Mouse (Mus musculus) ovary, postnatal 14 days (tissue): ENCODE results near the gene Aph1c.
"Not testable (repeated sequence)": the region's sequence is repeated elsewhere in the genome, so short reads cannot be mapped to it uniquely, and the experiment has no call there.

Experiments used
- DNase-seq: peaks from one replicate; pipeline ENCODE4 v3.0.0; 2022; ENCODE audit warnings: low spot score

Gene Aph1c

DNA sequence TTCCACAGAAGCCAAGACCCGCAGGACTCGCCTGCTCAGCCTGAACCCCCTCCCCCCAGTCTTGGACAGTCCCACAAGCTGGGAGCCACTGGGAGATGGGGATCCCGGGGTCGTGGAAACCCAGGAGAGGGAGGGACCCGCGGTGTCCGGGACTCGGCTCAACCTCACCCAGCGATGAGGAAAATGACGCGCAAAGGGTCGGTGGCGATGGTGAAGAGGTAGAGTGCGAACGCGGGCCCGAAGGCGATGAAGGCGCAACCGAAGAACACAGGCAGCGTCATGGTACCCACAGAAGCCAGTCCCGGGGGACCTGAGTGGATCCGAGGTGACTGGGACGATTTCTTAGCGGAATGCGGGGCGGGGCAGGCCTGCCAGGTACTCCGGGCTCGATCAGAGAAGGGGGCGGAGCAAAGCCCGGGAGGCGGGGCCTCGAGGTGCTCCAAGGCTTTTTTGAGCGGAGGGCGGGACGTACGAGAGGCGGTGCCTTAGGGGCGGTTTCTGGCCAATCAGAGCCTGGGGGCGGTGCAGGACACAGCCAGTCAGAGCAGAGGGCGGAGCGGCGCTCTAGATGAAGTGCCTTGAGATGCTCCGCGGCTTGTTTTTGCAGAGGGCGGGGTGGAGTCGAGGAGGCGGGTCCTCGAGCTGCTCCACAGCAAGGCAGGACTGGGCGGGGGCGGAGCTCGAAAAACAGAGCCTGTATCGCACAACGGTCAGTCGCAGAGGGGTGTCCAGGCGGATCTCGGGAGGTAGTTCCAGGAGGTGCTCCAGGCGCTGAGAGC, at the start of gene Aph1c:
Gene Aph1c, minus strand, starts transcription at position 409 of the 779 bp plus-strand sequence.
- DNase-seq: peak; percentile 95

DNA sequence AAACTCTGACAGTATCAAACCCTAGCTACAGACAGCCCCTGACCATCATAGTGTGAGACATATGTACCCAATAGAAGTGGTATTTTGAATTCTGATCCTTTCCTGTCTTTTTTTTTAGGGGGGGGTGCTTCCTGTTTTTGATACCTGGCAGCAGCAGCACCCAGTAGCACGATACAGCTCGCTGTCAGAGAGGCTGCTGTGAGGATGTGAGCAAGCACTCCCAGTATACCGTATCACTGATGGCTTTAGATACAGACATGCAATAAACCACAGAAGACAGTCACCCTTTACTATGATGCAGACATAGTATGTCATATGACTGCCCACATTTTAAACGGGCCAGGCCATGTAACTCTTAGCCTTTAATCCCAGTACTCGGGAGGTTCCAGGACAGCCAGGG, 49.0 kb upstream of the Aph1c start:
- no peak for DNase-seq

- no peak for DNase-seq
Observed at GRCm38 (mm10) chr9:66882406-66882821, 47.9 kb upstream of the Aph1c start.

- no peak for DNase-seq
Observed at GRCm38 (mm10) chr9:66881858-66882257, 47.3 kb upstream of the Aph1c start.

GRCm38 (mm10) chr9:66880752-66881151, 46.2 kb upstream of the Aph1c start:
- DNase-seq: no peak

DNA sequence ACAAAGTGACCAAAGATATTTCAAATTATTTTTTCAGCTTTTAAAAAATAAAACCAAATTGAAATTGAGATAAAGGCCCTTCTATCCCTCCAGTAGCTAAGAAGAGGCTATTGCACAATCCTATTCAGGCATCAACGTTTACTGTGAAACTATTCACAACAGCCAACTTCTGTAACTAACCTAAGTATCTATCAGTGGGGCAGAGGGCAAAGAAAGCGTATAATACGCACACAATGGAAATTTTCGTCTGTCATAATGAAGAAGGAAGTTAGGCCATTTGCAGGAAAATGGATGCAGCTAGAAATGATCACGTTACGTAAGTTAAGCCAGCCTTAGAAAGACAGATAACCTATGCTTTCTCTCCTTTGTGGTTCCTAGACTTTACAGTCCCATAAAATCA, 45.0 kb upstream of the Aph1c start:
- DNase-seq: no peak

DNA sequence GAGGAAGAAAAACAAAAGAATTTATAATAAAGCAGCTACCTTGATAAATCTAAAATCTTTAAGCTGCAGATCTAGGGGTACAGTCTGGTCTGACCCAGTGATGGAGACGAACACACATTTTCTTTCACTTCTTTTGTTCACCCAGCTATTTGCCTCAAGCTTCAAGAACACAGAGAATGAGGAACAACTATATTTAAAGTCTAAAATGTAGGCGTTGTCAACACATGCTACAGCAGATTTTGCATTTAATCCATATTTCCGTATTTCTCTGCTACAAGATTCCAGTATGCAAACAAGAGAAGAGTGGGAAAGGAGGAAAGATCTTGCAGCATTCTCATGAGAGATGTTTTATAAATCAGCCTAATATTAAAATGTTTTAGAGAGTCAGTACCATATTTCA, 44.4 kb upstream of the Aph1c start:
- no peak for DNase-seq

- no peak for DNase-seq
Observed at GRCm38 (mm10) chr9:66876577-66876976, 42.1 kb upstream of the Aph1c start.

DNA sequence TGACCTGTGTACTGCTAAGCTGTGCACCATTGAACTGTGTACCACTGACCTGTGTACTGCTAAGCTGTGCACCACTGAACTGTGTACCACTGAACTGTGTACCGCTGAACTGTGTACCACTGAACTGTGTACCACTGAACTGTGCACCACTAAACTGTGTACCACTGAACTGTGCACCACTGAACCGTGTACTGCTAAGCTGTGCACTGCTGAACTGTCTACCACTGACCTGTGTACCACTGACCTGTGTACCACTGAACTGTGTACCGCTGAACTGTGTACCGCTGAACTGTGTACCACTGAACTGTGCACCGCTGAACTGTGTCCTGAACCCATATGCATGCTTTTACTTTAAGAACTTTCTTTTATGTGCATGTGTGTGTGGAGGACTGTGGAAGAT, 39.8 kb upstream of the Aph1c start:
- DNase-seq: no peak

GRCm38 (mm10) chr9:66873531-66873930, 39.0 kb upstream of the Aph1c start:
- DNase-seq: no peak

GRCm38 (mm10) chr9:66873009-66873408, 38.5 kb upstream of the Aph1c start:
- DNase-seq: not testable (repeated sequence)

- DNase-seq: no peak
Observed at GRCm38 (mm10) chr9:66872015-66872727, 37.6 kb upstream of the Aph1c start.

GRCm38 (mm10) chr9:66864708-66865107, 30.2 kb upstream of the Aph1c start:
- no peak for DNase-seq

DNA sequence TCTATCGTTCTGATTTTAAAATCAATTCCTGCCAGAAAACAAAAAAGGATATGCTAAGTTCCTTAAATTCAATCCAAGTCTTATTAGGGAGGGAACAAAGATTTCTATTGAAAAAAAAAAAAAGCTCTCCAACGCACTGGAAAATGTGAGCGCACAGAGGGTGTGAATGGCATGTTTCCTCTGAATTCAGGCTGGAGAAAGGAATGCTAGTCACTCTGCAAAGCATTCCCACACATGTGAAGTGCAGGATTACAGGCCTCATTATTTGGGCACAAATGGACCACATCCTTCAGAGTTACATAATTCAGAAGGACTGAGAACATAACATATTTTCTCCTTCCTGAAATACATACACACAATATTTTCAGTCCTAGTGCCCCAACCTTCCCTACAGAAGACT, 28.9 kb upstream of the Aph1c start:
- no peak for DNase-seq

DNA sequence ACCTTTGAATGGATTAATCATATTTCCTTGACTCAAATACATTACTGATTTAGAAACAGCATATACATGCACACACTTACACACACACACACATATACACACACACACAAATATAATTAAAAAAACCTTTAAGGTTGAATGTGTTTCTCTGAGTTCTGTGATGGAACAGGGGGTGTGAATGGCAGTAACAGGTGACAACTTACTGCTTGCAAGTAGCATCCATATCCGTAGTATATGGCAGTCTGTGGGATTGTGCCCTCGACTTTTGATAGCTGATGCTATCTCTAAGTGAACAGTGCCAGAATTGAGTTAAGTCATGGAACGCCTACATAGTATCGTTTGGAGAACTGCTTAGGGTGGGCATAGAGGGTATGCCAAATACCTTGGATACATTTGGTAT, 27.7 kb upstream of the Aph1c start:
- DNase-seq: no peak

DNA sequence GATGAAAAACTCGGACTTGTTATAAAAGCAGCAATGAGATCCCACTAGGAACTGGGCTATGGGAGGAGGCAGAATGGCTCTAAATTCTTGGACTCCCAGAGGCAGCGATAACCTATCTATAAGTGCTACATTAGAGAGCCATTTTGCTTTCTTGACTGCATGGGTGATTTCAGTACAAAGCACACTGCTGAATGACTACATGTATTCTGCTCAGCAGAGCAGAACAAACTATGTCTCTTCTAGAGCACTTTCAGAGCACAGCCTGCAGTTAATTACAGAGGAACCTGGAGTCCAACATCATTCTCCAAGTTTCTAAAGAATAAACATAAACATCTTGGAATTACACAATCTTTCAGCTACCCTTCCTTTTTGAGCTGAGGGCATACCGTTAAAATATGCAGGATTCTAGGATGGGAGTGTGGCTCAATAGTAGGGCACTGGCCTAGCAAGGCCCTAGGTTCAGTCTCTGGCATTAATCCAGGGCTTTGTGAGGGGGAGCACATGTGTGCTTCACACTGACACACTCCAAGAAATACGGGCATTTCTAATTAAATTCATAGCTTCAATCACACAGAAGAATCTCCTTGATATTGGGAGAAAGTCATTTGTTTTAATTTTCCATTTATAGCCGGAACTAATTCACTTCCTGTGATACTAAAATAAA, 26.7 kb upstream of the Aph1c start:
- no peak for DNase-seq

DNA sequence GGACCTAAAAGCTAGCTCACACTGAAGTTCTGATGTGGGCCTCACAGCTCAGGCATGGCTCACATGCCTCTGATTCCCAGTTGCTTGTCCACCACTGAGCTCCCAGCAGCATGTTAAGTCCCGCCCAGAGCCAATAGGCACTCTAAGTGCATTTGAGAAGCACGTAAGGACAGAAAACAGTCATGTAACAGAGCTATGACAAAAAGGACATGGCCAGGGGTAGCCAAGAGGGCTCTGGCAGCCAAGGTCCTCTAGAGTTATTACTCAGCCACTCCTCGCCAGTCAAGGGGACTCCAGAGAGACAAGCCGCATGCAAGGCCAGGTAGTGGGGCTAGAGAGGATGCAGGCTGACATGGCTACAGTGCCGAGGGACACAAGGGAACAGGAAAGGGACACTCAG, 25.0 kb upstream of the Aph1c start:
- DNase-seq: no peak

DNA sequence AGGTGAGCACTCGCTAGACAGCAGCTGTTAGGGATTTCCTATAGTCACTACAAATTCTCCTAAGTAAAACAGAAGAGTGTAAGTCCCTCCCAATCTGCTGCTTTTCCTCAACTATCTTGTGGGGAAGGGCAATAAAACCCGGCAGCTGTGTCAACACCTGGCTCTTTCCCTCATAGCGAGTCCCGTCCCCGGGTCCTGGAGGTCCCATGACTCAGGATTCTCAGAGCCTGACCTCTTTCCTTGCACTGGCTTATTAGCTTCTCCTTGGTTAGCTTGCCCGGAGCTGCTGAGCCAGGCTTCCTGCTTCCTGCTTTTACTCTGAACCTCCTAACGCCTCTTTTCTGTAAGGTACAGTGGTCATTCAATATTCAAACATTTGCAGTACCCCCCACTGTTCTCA, 21.3 kb upstream of the Aph1c start:
- no peak for DNase-seq

GRCm38 (mm10) chr9:66852592-66852991, 18.1 kb upstream of the Aph1c start:
- no peak for DNase-seq

DNA sequence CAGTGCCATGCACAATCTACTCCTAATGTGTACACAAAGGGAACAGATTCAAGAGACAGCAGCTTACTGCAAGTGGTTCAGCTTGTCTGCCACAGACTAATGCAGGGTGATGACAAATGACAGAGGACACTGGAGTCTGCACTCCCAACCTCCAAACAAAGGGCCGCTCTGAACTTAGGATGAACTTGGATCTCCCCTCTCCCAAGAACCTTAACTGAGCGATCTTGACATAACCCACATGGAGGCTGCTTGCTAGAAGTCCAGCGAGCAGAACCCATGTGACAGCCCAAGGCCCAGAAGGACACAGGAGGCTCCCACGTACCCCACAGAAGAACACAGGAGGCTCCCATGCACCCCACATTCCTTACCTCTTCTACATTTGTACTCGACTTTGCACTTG, 16.4 kb upstream of the Aph1c start:
- no peak for DNase-seq

GRCm38 (mm10) chr9:66846822-66847221, 12.3 kb upstream of the Aph1c start:
- DNase-seq: no peak

GRCm38 (mm10) chr9:66835097-66835480, 563 bp upstream of the Aph1c start:
- no peak for DNase-seq

- DNase-seq: no peak
Observed at GRCm38 (mm10) chr9:66833851-66834250, 675 bp downstream of the Aph1c start.
